Mouse (Mus musculus): ENCODE measurements around the gene Fbxl17.

- TF ChIP-seq CTCF (IDR thresholded peaks at IDR 0.05; ENCODE audit: borderline replicate concordance, control insufficient read depth, extremely low read depth, insufficient read depth, low read length, poor library complexity) (no peak), POLR2A (IDR thresholded peaks at IDR 0.05; ENCODE audit: control insufficient read depth, extremely low read depth, insufficient read depth, low read length, poor library complexity) (no peak)
These were observed 424.5 kb downstream of the Fbxl17 start for GRCm38 (mm10) chr17:63075091-63076036.
